Mouse (Mus musculus) frontal cortex, postnatal 25 days (tissue): ENCODE data around the gene Sele.
"Not testable (repeated sequence)": the region's sequence is repeated elsewhere in the genome, so short reads cannot be mapped to it uniquely, and the experiment has no call there.

Experiments
- DNase-seq, 2 experiments: peaks; one replicate each; pipeline ENCODE4 v3.0.0; 2022; ENCODE audit warnings: low spot score in 2 of 2

Sele gene

DNA sequence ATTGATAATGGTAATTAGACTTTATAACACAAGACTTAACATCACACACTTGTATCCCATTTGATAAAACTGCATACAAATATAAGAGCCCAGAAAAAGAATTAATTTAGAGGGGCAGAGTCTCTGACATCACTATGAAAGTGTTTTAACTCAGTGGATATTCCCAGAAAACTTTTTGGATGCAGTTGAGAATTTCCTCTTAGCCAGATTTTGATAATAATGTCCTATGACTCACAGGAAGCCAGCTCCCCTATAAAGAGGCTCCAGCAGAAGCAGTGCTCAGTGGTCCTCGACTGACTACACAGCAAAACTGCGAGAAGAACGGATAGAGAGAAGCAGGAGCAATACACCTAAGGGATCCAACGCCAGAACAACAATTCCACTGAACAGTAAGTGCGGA is at the start of gene Sele:
Sele (plus strand) TSS at position 301 of the 400 bp plus-strand sequence.
- no peak for DNase-seq

GRCm38 (mm10) chr1:164001831-164002452 is 46.1 kb upstream of the Sele start:
- DNase-seq, result no peak

- DNase-seq, result no peak
These were observed 43.7 kb upstream of the Sele start for GRCm38 (mm10) chr1:164004311-164004710.

DNA sequence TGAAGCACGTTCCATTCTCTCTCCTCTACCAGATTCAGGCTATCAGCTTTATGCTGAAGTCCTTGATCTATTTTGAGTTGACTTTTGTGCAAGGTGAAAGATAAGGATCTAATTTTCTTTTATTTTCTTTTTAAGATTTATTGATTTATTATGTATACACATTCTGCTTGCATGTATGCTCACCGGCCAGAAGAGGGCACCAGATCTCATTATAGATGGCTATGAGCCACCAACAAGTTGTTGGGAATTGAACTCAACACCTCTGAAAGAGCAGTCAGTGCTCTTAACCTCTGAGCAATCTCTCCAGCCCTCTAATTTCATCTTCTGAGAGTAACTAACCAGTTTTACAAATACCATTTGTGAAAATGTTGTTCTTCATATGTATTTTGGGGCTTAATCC is 38.8 kb upstream of the Sele start:
- no peak for DNase-seq

- DNase-seq, result no peak
These were observed 33.4 kb upstream of the Sele start for GRCm38 (mm10) chr1:164014616-164015015.

GRCm38 (mm10) chr1:164018221-164018896 is 29.7 kb upstream of the Sele start:
- DNase-seq, result no peak

- no peak for DNase-seq
These were observed 28.2 kb upstream of the Sele start for GRCm38 (mm10) chr1:164019789-164020188.

- not testable (repeated sequence) for DNase-seq
These were observed 27.3 kb upstream of the Sele start for GRCm38 (mm10) chr1:164020746-164021145.

GRCm38 (mm10) chr1:164022106-164022505 is 25.9 kb upstream of the Sele start:
- DNase-seq, result not testable (repeated sequence)

DNA sequence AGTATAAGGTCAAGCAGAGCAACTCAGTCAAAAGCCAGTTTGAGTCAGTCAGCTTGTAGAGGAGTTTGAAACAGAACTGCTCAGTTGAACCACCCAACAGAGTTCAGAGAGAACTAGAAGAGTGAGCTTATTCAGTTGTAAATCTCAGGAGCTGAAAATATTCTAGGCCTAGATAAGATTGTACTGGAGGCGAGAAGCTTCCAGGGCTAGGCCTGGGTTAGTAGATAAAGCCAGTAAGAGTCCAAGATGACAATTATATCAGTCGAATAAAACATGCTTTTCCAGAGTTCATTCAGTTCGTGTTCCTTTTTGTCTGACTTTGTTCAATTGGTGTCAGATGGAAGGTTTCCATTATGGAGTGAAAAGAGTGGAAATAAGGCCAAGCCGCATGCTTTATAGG is 22.3 kb upstream of the Sele start:
- no peak for DNase-seq

- DNase-seq, result no peak
These were observed 20.6 kb upstream of the Sele start for GRCm38 (mm10) chr1:164027416-164027815.

- DNase-seq, result no peak
These were observed 7.5 kb upstream of the Sele start for GRCm38 (mm10) chr1:164040385-164041135.

DNA sequence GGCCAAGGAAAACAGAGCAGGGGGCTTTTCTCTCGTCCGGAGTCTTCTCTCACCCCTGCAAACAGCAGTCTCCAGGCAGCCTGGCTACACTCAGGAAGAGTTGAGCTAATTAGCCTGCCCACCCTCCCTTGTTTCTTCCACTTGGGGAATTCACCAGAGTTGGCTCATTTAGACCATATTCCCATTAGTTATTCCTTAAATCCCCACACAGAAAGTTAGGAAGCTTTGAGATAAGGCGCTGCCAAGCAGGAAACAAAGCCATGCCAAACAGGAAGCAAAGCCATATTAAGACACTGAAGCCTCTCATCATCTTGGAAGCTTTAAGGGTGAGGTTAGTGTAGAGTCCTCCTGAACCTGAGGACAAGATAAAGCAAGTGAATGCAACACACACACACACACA is 4.5 kb upstream of the Sele start:
- no peak for DNase-seq

DNA sequence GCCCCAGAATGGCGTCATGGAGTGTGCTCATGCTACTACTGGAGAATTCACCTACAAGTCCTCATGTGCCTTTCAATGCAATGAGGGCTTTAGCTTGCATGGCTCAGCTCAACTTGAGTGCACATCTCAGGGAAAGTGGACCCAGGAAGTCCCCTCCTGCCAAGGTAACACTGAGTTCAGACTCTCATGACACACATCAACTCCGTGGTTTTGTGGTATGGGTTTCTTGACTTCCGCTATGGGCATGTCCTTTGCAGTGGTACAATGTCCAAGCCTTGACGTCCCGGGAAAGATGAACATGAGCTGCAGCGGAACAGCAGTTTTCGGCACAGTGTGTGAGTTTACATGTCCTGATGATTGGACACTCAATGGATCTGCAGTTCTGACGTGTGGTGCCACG is 5.5 kb downstream of the Sele start:
- no peak for DNase-seq

DNA sequence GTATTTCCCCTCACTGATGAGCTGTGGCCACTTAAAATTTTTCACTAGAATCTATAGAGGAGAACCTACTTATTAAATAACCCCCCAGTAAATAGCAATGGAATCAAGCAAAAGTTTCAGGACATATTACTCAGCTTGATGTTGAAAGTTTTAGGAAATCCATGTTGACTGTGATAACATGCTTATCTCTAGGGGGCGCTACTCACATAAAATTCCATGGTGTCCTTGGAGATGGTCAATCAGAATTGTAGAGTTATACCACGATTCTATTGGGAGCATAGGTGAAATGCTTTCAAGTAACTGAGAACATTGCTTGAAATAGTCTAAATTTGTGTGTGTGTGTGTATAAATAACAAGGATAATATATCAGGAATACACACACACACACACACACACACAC is 6.8 kb downstream of the Sele start:
- DNase-seq, result no peak

GRCm38 (mm10) chr1:164060071-164060470 is 12.0 kb downstream of the Sele start:
- DNase-seq, result no peak

- no peak for DNase-seq
These were observed 13.2 kb downstream of the Sele start for GRCm38 (mm10) chr1:164061278-164061677.

- DNase-seq, result no peak
These were observed 13.9 kb downstream of the Sele start, which contains the start of gene Sell for GRCm38 (mm10) chr1:164061925-164062324. Gene Sell (plus strand): TSS chr1:164061982.

- no peak for DNase-seq
These were observed 14.8 kb downstream of the Sele start for GRCm38 (mm10) chr1:164062856-164063255.

GRCm38 (mm10) chr1:164063745-164064144 is 15.7 kb downstream of the Sele start:
- DNase-seq, result no peak

DNA sequence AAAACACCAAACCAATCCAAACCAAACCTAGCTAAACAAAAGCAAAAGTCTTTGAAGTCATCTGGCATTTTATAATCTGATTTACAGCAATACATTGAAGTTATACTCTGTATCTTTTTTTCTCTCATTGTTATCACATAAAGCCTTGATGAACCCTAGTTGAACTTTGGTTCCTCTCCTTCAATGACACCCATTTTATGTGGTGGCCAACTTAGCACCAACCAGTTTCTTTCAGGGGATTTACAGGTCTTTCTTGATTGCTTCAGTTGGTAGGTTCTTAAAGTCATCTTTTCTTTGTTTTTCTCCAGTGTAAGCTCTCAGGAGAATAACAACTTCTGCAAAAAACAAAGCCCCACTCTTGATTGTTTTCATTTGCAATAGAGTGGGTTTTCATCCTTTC is 21.2 kb downstream of the Sele start:
- no peak for DNase-seq

DNA sequence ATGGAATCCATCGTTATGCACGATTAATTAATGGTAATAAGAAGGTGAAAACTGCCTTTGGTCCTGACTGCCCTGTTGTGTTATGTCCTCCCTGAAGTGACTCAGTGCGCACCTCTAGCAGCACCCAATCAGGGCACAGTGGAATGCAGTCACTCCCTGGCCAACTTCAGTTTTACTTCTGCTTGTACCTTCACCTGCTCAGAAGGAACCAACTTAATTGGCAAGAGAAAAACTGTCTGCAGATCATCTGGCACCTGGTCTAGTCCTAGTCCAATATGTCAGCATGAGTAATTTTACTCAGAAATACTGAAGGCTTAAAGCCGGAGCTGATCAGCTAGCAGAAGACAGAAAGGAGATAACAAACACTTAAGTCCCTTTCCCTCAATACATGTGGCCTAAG is 22.4 kb downstream of the Sele start:
- no peak for DNase-seq

- DNase-seq, result no peak
These were observed 23.1 kb downstream of the Sele start for GRCm38 (mm10) chr1:164071111-164071510.
